ENCODE assay signal across 8 mouse cellular contexts in the genomic region with DNA sequence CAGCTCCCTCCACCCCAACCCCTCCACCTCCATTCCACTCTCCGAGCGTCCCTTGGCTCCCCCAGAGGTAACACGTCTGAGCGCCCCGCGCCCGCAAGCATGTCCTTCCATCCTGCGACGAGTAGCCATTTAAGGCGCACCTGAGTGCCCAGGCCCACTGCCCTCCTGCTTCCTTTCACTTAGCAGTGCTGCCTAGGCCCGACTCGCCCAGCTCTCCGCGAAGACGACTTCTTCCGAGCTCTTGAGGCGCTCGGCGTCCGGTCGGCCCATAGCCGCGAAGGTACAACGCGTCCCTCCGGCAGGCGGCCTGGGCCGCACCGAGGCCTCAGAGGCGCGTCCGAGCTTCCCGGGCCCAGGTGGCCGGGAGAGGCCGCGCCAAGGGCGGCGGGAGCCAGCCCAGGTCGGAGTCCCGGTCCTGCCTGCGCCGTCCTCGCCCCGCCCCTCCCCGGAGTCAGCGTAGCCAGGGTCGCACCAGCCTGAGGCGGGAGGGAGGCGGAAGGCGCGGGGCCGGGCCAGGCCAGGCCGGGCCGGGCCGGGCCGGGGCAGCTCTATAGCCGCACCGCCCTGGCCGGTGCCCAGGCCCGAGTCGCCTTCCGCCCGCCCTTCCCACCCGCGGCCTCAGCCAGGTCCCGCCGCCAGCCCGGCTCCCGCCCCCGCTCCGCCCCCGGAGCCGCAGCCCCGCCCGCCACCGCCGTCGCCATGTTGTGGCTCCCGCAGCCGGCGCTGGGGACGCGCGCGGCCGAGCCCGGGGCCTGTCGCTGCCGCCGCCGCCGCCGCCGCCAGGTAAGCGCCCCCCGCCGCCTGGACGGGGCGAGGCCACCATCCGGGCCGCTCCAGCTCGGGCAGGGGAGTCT. TPM values are rescaled to one million over a fixed set of nuclear protein-coding genes. Genes with fewer than 3 reads are reported as not detected.
DNase-seq lines count a peak whose midpoint lies in the region; ATAC-seq lines count a peak whose summit lies in the region.

A gene (plus strand): TSS at position 702 of the 854 bp plus-strand sequence.

- no peaks in the 10 kb centered on the region for H3K9me3 ChIP-seq in hindbrain, embryonic 13.5 days

- peaks cover 42% of the 10 kb centered on the region for H3K4me1 ChIP-seq in hindbrain, embryonic 13.5 days (replicated peaks)

- peak within 1 kb of the TSS; percentile 97 for H3K9ac ChIP-seq in hindbrain, embryonic 13.5 days

- H3K4me3 ChIP-seq in hindbrain, embryonic 13.5 days, result peak within 1 kb of the TSS; percentile 86

- peak; percentile 92 for ATAC-seq in hindbrain, embryonic 13.5 days (ENCODE audit: low FRiP score)

- no peaks in the 10 kb centered on the region for H3K36me3 ChIP-seq in hindbrain, embryonic 13.5 days

- H3K4me2 ChIP-seq in hindbrain, embryonic 13.5 days, result peak within 1 kb of the TSS; percentile 92

- no peaks in the 10 kb centered on the region for H3K27me3 ChIP-seq in hindbrain, embryonic 13.5 days

- WGBS in hindbrain, embryonic 13.5 days, result under 1% methylated on average over 60 of the region's 102 CpGs

- peak; percentile 75 for DNase-seq in T-cell, adult 2 months (ENCODE audit: low spot score)
- peak; percentile 91 to 96 for DNase-seq in cerebellum, postnatal 25 days
- DNase-seq in frontal cortex, postnatal 25 days (ENCODE audit: low spot score in 2 of 2), result peak; percentile 45 to 52
- DNase-seq in left cerebral cortex, adult 11 months (ENCODE audit: low spot score), result peak; percentile 36
- peak; percentile 89 to 92 for DNase-seq in lung, postnatal 4 days
- DNase-seq in retina, postnatal 7 days (ENCODE audit: low read depth, low spot score), result peak; percentile 56
- peak; percentile 87 for DNase-seq in urinary bladder, adult 2 months (ENCODE audit: low spot score)

- H3K27ac ChIP-seq in hindbrain, embryonic 13.5 days, result peak within 1 kb of the TSS; percentile 97

RNA-seq across cellular contexts. Expression of the gene that starts here (rescaled TPM):
- 7.3 and 8.8 TPM in 2 replicates for polyA plus RNA-seq in hindbrain, embryonic 13.5 days (2015; fragmentation: Nextera tagmentation; extraction: Ambion mirVana)
- 15.1 and 16.7 TPM in 2 replicates for polyA plus RNA-seq in urinary bladder, adult 2 months (2012; rRNA removed)

Comparison
In these comparisons a context has a peak if more than half of its experiments do, and no peak if none do; other contexts are left out.
1. Peak in every context shown above with its lines: DNase-seq, ATAC-seq, H3K4me3 ChIP-seq and H3K27ac ChIP-seq.
2. DNase-seq: peak in every context shown above with its lines; median percentile 94 in cerebellum, postnatal 25 days; 90 in lung, postnatal 4 days; 87 in urinary bladder, adult 2 months; 75 in T-cell, adult 2 months; 56 in retina, postnatal 7 days; 48 in frontal cortex, postnatal 25 days; 36 in left cerebral cortex, adult 11 months.